Mouse (Mus musculus): ENCODE measurements around the gene Lat2.

- TF ChIP-seq CTCF (IDR thresholded peaks at IDR 0.05; ENCODE audit: borderline replicate concordance, extremely low read depth, insufficient read depth, insufficient read length): no peak
- TF ChIP-seq POLR2A (IDR thresholded peaks at IDR 0.05; ENCODE audit: borderline replicate concordance, extremely low read depth, insufficient read depth, insufficient read length, poor library complexity, severe bottlenecking): no peak
Measured at GRCm38 (mm10) chr5:134632841-134633240, 18.0 kb upstream of the Lat2 start.

Data from brain, embryonic 14.5 days (tissue).